Mouse (Mus musculus): ENCODE results near the gene Dram1. TPM values are rescaled to one million over a fixed set of nuclear protein-coding genes. Genes with fewer than 3 reads are reported as not detected.

Gene Dram1
- total RNA-seq (2023) = under 1 TPM; 0.59 to 0.87 TPM

GRCm38 (mm10) chr10:88379013-88379885 lies at the start of gene Dram1, which contains the start of gene Gnptab:
Dram1 (minus strand) TSS chr10:88379080.
Gnptab (plus strand) TSS chr10:88379132.

Other genes starting within 250 kb of the Dram1 start
- gene Parpbp, start 232.1 kb downstream of the Dram1 start, total RNA-seq (2023) = 1 to 10 TPM in 1 of 2 experiments, under 1 TPM in 1; 0.15 to 2.4 TPM
- gene Nup37, start 232.1 kb downstream of the Dram1 start, total RNA-seq (2023) = 10 to 100 TPM; 12.3 to 13.5 TPM
- gene Washc3, start 178.0 kb downstream of the Dram1 start, total RNA-seq (2023) = 10 to 100 TPM; 55.7 to 61.1 TPM
- gene Gnptab, start 52 bp upstream of the Dram1 start, total RNA-seq (2023) = 10 to 100 TPM; 36.8 to 40.0 TPM
- not detected for gene Sycp3, start 80.5 kb upstream of the Dram1 start, total RNA-seq (2023)
- gene Chpt1, start 125.0 kb upstream of the Dram1 start, total RNA-seq (2023) = 1 to 10 TPM; 5.5 to 5.8 TPM
- not detected for gene Mybpc1, start 226.1 kb upstream of the Dram1 start, total RNA-seq (2023)

Measured in T-cell, adult 66 days (primary cell).